Mouse (Mus musculus) cortical plate, adult 2 months (tissue): Measurements from ENCODE around the gene Fads2.

Experiments used
- CTCF ChIP-seq: fragments of 200-500 bp; IDR thresholded peaks from 2 replicates; pipeline ENCODE4 v1.5.1; 2011; ENCODE audit warnings: mild to moderate bottlenecking, control low read depth, low read length; ENCODE audit not compliant: insufficient read depth; ENCODE audit errors: extremely low read depth
- POLR2A ChIP-seq: fragments of 200-500 bp; IDR thresholded peaks from 2 replicates; pipeline ENCODE4 v1.6.1; 2011; ENCODE audit warnings: mild to moderate bottlenecking, low read length, control low read depth; ENCODE audit not compliant: insufficient read depth; ENCODE audit errors: extremely low read depth

GRCm38 (mm10) chr19:10149189-10149588 lies 47.6 kb upstream of the Fads2 start:
- no peak for TF ChIP-seq CTCF
- TF ChIP-seq POLR2A: no peak
